Mouse (Mus musculus) liver, embryonic 11.5 days (tissue): ENCODE results near the gene Reln. TPM values are rescaled to one million over a fixed set of nuclear protein-coding genes. Genes with fewer than 3 reads are reported as not detected.

Experiments used
- ATAC-seq: fragments of 200-750 bp; cut with Nextera tagmentation; replicated peaks from 2 replicates; pipeline ENCODE4 v1.8.0; 2017; ENCODE audit warnings: moderate number of reproducible peaks, mild to moderate bottlenecking, moderate TSS enrichment, moderate library complexity; ENCODE audit not compliant: low FRiP score
- DNase-seq: peaks from one replicate; pipeline ENCODE4 v3.0.0-alpha.2; 2017; ENCODE audit warnings: low spot score
- H3K27ac ChIP-seq: fragments of 300-500 bp; sonication (generic); 2 replicates; pipeline ENCODE4 v1.5.1; 2014; ENCODE audit warnings: mild to moderate bottlenecking, low read depth, low read length, control low read depth
- H3K27me3 ChIP-seq: fragments of 300-500 bp; sonication (generic); replicated peaks from 2 replicates; pipeline ENCODE4 v1.6.1; 2014; ENCODE audit warnings: low read length, mixed read lengths; ENCODE audit not compliant: control insufficient read depth, insufficient read depth
- H3K36me3 ChIP-seq: fragments of 300-500 bp; sonication (generic); 2 replicates; pipeline ENCODE4 v1.6.1; 2014; ENCODE audit warnings: mild to moderate bottlenecking, low read length, moderate library complexity, mixed read lengths; ENCODE audit not compliant: control insufficient read depth, insufficient read depth
- H3K4me1 ChIP-seq: fragments of 300-500 bp; sonication (generic); replicated peaks from 2 replicates; pipeline ENCODE4 v1.6.1; 2014; ENCODE audit warnings: low read length, mixed read lengths; ENCODE audit not compliant: control insufficient read depth, insufficient read depth
- H3K4me2 ChIP-seq: fragments of 300-500 bp; sonication (generic); 2 replicates; pipeline ENCODE4 v1.6.1; 2014; ENCODE audit warnings: mild to moderate bottlenecking, control low read depth, moderate library complexity
- H3K4me3 ChIP-seq: fragments of 300-500 bp; sonication (generic); 2 replicates; pipeline ENCODE4 v1.5.1; 2014; ENCODE audit warnings: low read depth, low read length, control low read depth
- H3K9ac ChIP-seq: fragments of 300-500 bp; sonication (generic); 2 replicates; pipeline ENCODE4 v1.6.1; 2014; ENCODE audit warnings: low read depth, low read length, control low read depth
- H3K9me3 ChIP-seq: fragments of 300-500 bp; sonication (generic); 2 replicates; pipeline ENCODE4 v1.6.1; 2016; ENCODE audit warnings: low read length, inconsistent platforms, mixed read lengths; ENCODE audit not compliant: control insufficient read depth
- WGBS: fragments of 180-500 bp; shearing (Covaris S2); extraction: QIAGEN DNeasy Blood & Tissue Kit; methylation state at CpG from one replicate; pipeline ENCODE4 v1.1.7; 2014; 5-methylcytosine and 5-hydroxymethylcytosine counted together
- polyA plus RNA-seq: library from polyadenylated mRNA; unstranded; fragments of >200 nt; fragmentation: Nextera tagmentation; extraction: Ambion mirVana; gene quantifications from 2 replicates; pipeline ENCODE4 v1.2.1, GENCODE M21; 2014

Gene Reln
- polyA plus RNA-seq, 1 experiment from 2014 or later, result 56.2 TPM

GRCm38 (mm10) chr5:22300788-22301187 lies 43.7 kb downstream of the Reln start:
- no peak overlapping the region for H3K27ac ChIP-seq
- H3K27me3 ChIP-seq, result no peaks in the 10 kb centered on the region
- H3K9me3 ChIP-seq, result no peaks in the 10 kb centered on the region
- WGBS, result 82% methylated on average over 5 of the region's 5 CpGs
- H3K4me3 ChIP-seq, result no peak overlapping the region
- no peak for ATAC-seq
- H3K4me2 ChIP-seq, result no peak overlapping the region
- H3K9ac ChIP-seq, result no peak overlapping the region
- H3K36me3 ChIP-seq, result no peaks in the 10 kb centered on the region
- no peak for DNase-seq
- H3K4me1 ChIP-seq, result no peaks in the 10 kb centered on the region

GRCm38 (mm10) chr5:22300046-22300445 lies 44.5 kb downstream of the Reln start:
- H3K9me3 ChIP-seq, result no peaks in the 10 kb centered on the region
- no peaks in the 10 kb centered on the region for H3K27me3 ChIP-seq

GRCm38 (mm10) chr5:22295161-22295560 lies 49.3 kb downstream of the Reln start:
- ATAC-seq, result no peak
- H3K9ac ChIP-seq, result no peak overlapping the region
- H3K9me3 ChIP-seq, result no peaks in the 10 kb centered on the region
- H3K4me1 ChIP-seq, result no peaks in the 10 kb centered on the region
- H3K4me2 ChIP-seq, result no peak overlapping the region
- H3K27me3 ChIP-seq, result no peaks in the 10 kb centered on the region
- H3K27ac ChIP-seq, result no peak overlapping the region
- no peak overlapping the region for H3K4me3 ChIP-seq
- DNase-seq, result no peak
- no peaks in the 10 kb centered on the region for H3K36me3 ChIP-seq
- 86% methylated on average over 6 of the region's 6 CpGs for WGBS

More at GRCm38 (mm10) chr5:22300046-22300445, 44.5 kb downstream of the Reln start:
- no peak overlapping the region for H3K4me2 ChIP-seq
- no peak for ATAC-seq
- 83% methylated on average over 6 of the region's 6 CpGs for WGBS
- no peak overlapping the region for H3K9ac ChIP-seq
- no peaks in the 10 kb centered on the region for H3K36me3 ChIP-seq
- H3K4me1 ChIP-seq, result no peaks in the 10 kb centered on the region
- no peak for DNase-seq
- H3K27ac ChIP-seq, result no peak overlapping the region
- H3K4me3 ChIP-seq, result no peak overlapping the region

- H3K4me1 ChIP-seq, result no peaks in the 10 kb centered on the region
- WGBS, result 74% methylated on average over 4 of the region's 4 CpGs
- H3K9ac ChIP-seq, result no peak overlapping the region
- DNase-seq, result no peak
- no peak overlapping the region for H3K4me2 ChIP-seq
- no peaks in the 10 kb centered on the region for H3K36me3 ChIP-seq
- H3K4me3 ChIP-seq, result no peak overlapping the region
- no peak overlapping the region for H3K27ac ChIP-seq
- no peak for ATAC-seq
- no peaks in the 10 kb centered on the region for H3K9me3 ChIP-seq
- H3K27me3 ChIP-seq, result no peaks in the 10 kb centered on the region
These were observed 53.1 kb downstream of the Reln start for GRCm38 (mm10) chr5:22291409-22291808.

GRCm38 (mm10) chr5:22285396-22285795 lies 59.1 kb downstream of the Reln start:
- H3K27ac ChIP-seq, result no peak overlapping the region
- 83% methylated on average over 4 of the region's 4 CpGs for WGBS

GRCm38 (mm10) chr5:22282141-22282665 lies 62.3 kb downstream of the Reln start:
- no peak for DNase-seq
- no peak overlapping the region for H3K4me2 ChIP-seq
- H3K27ac ChIP-seq, result no peak overlapping the region
- no peak overlapping the region for H3K4me3 ChIP-seq
- no peak overlapping the region for H3K9ac ChIP-seq
- H3K4me1 ChIP-seq, result no peaks in the 10 kb centered on the region
- no peaks in the 10 kb centered on the region for H3K9me3 ChIP-seq
- 88% methylated on average over 7 of the region's 7 CpGs for WGBS
- no peaks in the 10 kb centered on the region for H3K27me3 ChIP-seq
- H3K36me3 ChIP-seq, result no peaks in the 10 kb centered on the region; the same call in 1 of the 2 replicates
- no peak for ATAC-seq

More at GRCm38 (mm10) chr5:22285396-22285795, 59.1 kb downstream of the Reln start:
- no peaks in the 10 kb centered on the region for H3K27me3 ChIP-seq
- ATAC-seq, result no peak
- no peaks in the 10 kb centered on the region for H3K9me3 ChIP-seq
- H3K4me1 ChIP-seq, result no peaks in the 10 kb centered on the region
- no peak overlapping the region for H3K4me3 ChIP-seq
- H3K36me3 ChIP-seq, result no peaks in the 10 kb centered on the region
- no peak overlapping the region for H3K4me2 ChIP-seq
- no peak overlapping the region for H3K9ac ChIP-seq
- no peak for DNase-seq

GRCm38 (mm10) chr5:22280534-22281164 lies 63.9 kb downstream of the Reln start:
- ATAC-seq, result no peak
- H3K36me3 ChIP-seq, result no peaks in the 10 kb centered on the region; the same call in 1 of the 2 replicates

GRCm38 (mm10) chr5:22279201-22279600 lies 65.3 kb downstream of the Reln start:
- DNase-seq, result no peak
- ATAC-seq, result no peak
- H3K9me3 ChIP-seq, result no peaks in the 10 kb centered on the region
- no peak overlapping the region for H3K27ac ChIP-seq
- 92% methylated on average over 4 of the region's 4 CpGs for WGBS
- H3K27me3 ChIP-seq, result no peaks in the 10 kb centered on the region
- no peak overlapping the region for H3K9ac ChIP-seq
- H3K4me2 ChIP-seq, result no peak overlapping the region
- H3K4me1 ChIP-seq, result no peaks in the 10 kb centered on the region
- H3K36me3 ChIP-seq, result no peaks in the 10 kb centered on the region; the same call in 1 of the 2 replicates
- H3K4me3 ChIP-seq, result no peak overlapping the region

More at GRCm38 (mm10) chr5:22280534-22281164, 63.9 kb downstream of the Reln start:
- Histone ChIP-seq H3K4me3 (no peak overlapping the region), H3K27ac (no peak overlapping the region), H3K4me1 (no peaks in the 10 kb centered on the region), H3K9ac (no peak overlapping the region), H3K4me2 (no peak overlapping the region), H3K9me3 (no peaks in the 10 kb centered on the region), H3K27me3 (no peaks in the 10 kb centered on the region)
- no peak for DNase-seq
- 54% methylated on average over 2 of the region's 2 CpGs for WGBS

- H3K4me3 ChIP-seq, result no peak overlapping the region
- H3K9me3 ChIP-seq, result no peaks in the 10 kb centered on the region
- H3K4me2 ChIP-seq, result no peak overlapping the region
- WGBS, result 90% methylated on average over 4 of the region's 4 CpGs
- no peaks in the 10 kb centered on the region for H3K27me3 ChIP-seq
- no peaks in the 10 kb centered on the region; the same call in 1 of the 2 replicates for H3K36me3 ChIP-seq
- no peak for DNase-seq
- no peak for ATAC-seq
- no peaks in the 10 kb centered on the region for H3K4me1 ChIP-seq
- no peak overlapping the region for H3K9ac ChIP-seq
- no peak overlapping the region for H3K27ac ChIP-seq
These were observed 70.4 kb downstream of the Reln start for GRCm38 (mm10) chr5:22274134-22274533.
